Mouse (Mus musculus): Measurements from ENCODE around the gene Asphd2.

Asphd2 gene

DNA sequence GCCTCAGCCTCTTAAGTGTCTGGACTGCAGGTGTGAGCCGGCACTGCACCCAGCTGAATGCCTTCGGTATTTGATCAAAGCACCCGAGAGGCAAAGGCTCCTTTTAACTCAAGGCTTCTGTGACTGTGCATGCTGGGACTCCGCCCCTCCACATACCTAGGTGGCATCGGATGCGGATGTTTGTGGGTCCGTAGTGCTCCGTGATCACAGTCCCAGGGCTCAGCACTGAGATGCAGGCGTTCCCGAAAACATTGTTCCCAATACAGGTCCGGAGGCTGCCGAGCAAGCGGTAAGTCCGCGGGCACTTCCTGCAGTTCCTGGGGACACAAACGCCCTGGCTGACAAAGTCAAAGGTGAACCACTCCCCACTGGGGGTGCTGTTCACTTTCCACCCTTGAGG lies 3.7 kb downstream of the Asphd2 start:
- DNase-seq (ENCODE audit: low spot score) = no peak

DNA sequence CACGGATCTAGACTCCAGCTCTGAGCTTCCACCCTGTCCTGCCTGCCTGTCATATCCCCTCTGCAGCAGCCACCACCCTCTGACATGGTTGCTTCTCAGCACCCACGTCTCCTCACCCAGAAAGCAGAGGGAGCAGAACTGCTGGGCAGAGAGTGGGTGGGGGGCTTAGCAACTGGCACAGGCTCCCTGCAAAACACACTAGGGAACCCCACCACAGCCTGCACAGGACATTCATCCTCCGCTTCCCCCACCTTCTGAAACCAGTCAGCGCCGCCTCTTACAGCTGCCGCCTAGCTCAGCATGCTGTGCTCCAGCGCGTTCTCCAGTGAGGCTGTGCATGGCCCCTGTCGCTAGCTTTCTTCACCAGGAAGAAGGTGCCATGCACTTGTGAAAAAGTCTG lies 5.3 kb downstream of the Asphd2 start:
- no peak for DNase-seq (ENCODE audit: low spot score)

DNA sequence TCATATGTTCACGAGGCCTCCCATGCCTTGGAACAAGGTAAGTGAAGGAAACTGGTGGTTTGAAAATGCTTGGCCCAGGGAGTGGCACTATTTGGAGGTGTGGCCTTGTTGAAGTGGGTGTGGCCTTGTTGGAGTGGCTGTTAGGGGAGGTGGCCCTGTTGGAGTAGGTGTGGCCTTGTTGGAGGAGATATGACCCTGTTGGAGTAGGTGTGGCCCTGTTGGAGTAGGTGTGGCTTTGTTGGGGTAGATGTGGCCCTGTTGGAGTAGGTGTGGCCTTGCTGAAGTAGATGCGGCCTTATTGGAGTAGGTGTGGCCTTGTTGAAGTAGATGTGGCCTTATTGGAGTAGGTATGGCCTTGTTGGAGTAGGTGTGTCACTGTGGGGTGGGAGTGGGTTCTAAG lies 8.7 kb downstream of the Asphd2 start:
- no peak for DNase-seq (ENCODE audit: low spot score)

DNA sequence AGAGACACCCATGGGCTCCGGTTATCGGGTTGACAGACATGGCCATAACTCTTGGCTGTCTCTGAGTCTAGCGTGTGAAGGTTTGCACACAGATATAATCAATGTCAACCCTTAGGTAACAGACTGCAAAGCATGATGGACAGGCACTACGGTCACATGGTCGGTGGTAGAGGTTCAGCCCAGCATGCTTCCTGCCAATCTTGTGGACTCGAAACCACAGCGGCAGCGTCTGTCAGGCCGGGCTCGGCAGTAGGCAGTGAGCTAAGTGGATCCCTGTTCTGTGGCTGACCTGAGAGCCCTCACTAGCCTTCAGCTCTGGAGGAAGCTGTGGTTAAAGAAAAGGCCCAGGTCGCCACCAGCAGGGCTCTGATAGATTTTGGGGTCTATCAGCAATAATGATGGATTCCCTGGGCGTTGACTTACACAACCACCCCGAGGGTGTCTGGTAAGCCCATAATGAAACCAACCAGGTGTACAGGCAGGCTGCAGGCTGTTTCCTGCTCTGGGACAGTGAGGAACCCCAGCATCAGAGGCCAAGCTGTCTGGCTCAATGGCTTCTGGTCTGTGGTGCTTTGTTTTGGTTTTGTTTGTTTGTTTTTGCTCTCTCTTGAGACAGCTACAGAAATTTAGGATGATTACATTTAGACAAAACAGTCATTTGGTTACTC lies 9.7 kb downstream of the Asphd2 start:
- no peak for DNase-seq (ENCODE audit: low spot score)

GRCm38 (mm10) chr5:112382641-112383330 lies 11.9 kb downstream of the Asphd2 start:
- peak; percentile 50 for DNase-seq (ENCODE audit: low spot score)

GRCm38 (mm10) chr5:112382042-112382441 lies 12.6 kb downstream of the Asphd2 start:
- DNase-seq (ENCODE audit: low spot score) = peak; percentile 12

- no peak for DNase-seq (ENCODE audit: low spot score)
These were observed 13.5 kb downstream of the Asphd2 start for GRCm38 (mm10) chr5:112381154-112381553.

DNA sequence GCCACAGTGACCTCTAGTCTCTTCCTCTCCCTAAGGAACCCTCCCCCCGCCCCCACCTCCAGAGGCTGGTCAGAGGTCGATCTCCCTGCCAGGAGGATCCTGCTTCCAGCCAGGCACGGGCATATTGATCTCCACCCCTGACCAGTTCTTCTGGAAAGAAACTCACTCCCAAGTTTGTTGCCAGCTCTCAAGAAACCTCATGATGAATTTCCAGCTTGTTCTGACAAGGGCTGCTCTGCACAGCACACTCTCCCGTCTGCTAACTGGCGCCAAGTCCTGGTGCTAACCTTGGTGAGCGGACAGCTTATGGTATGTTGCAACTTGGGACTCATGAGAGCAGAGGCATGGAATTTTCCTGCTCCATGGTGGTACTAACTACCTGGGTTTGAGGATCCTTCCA lies 15.9 kb downstream of the Asphd2 start:
- DNase-seq (ENCODE audit: low spot score) = no peak

- DNase-seq (ENCODE audit: low spot score) = no peak
These were observed 17.3 kb downstream of the Asphd2 start for GRCm38 (mm10) chr5:112377380-112377779.

DNA sequence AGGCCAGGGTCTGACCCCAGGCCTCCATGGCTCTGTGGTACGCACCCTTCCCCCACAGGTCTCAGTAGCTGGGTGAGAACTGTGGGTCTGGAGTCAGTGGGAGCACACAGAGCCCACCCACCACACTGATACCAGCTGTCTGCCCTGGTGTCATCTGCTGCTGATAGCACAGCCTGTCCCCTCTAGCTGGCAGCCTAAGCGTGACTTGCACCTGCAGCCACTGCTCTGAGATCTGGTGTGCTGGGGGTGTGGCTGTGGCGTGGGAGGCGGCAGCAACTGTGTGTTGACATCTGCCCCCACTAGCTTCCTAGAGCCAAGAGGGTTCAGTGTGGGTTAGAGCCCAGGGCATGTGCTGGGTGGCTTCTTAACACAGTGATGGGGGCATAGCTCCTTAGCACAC lies 18.6 kb downstream of the Asphd2 start:
- DNase-seq (ENCODE audit: low spot score) = no peak

DNA sequence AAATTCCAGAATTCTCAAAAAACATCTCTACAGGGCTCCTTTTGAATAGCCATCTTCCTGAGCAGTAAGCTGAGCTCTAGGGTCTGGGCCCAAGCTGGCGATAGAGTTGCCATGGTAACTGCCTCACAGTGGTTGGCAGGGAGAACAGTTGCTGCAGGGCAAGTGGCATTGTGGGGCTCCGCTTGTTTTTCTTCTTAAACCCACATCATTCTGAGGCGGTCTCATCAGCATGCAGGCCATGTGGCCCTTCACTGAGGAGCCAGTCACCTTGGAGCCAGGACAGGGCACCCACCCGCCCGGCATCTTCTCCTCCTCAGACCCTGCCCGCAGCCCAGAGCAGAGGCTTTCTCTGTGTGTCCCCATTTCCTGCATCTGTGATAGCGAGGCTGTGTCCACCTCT lies 22.7 kb downstream of the Asphd2 start:
- DNase-seq (ENCODE audit: low spot score) = peak; percentile 51

DNA sequence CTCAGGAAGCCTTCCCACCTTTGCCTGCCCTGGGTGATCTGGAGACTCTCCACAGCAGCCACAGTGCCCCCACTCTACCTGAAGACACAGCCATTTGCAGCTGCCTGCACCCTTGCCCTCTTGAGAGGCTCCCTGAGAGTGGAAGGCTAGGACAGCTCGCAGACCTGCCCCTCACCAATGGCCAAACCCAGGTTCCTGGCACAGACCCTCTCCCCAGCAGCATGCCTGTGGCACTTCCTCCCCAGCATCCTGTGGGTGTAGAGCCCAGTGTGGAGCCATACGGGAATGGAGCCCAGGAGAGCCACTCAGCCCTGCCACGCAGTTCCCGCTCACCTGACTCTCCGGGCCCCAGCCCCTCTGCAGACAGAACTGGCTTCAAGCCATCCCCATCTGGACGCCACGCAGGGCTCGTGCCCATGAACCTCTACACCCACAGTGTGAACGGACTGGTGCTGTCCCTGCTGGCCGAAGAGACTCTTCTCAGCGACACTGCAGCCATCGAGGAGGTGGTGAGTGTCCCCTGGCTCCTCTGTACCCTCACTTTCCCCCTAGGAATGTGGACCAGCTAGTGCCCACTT lies 24.3 kb downstream of the Asphd2 start:
- no peak for DNase-seq (ENCODE audit: low spot score)

GRCm38 (mm10) chr5:112369326-112369725 lies 25.3 kb downstream of the Asphd2 start:
- no peak for DNase-seq (ENCODE audit: low spot score)

DNA sequence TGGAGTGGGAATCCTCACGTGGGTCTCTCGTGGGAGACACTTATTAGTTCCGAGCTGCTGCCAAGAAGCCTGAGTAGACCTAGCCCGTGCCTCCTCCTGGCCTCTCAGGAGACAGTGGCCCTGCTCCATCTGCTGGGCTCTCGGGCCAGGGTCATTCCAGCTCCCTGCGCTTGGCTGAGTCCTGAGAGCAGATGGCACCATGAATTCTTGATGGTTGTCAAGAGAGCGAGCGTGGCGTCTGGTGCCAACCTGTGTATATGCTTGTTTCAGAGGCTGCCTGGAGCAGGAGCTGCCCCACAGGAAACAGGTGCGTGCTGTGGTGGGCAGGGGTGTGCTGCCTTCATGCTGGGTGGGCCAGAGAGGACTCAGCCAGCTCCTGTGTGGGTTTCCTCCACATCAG lies 26.0 kb downstream of the Asphd2 start:
- DNase-seq (ENCODE audit: low spot score) = peak; percentile 4

DNA sequence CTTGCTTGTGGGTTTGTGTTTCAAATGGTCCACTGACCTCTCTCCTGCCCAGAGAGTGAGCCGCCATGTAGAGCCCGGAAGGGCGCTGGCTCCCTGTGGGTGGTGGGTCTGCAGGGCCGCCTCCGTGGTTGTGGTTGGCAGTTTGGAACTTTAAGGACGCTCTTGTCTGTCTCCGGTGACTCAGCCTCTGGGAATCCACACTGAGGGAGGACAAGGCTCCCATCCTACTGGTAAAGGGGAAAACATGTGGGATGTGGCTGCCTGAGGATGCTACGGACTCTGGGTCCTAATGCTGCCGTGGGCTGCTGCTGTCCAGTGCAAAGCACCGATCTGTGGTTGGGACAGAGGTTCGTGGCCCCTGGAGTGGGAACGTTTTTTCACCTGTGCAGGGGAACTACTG lies 26.7 kb downstream of the Asphd2 start:
- DNase-seq (ENCODE audit: low spot score) = no peak

DNA sequence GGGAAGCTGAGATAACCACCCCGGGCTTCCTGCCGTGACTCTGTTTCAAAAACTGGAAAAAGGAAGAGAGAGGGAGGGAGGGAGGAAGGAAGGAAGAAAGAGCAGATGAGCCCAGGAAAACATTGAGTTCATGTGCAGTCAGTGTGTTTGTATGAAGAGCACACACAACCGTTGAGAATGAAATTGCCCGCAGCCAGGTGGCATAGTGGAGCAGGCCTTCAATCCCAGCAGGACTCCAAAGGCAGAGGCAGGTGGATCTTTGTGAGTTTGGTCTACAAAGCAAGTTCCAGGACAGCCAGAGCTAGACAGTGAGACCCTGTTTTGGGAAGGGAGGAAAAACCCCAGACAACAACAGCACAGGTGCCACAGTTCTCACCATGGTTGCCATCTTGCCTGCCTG lies 27.3 kb downstream of the Asphd2 start:
- no peak for DNase-seq (ENCODE audit: low spot score)

DNA sequence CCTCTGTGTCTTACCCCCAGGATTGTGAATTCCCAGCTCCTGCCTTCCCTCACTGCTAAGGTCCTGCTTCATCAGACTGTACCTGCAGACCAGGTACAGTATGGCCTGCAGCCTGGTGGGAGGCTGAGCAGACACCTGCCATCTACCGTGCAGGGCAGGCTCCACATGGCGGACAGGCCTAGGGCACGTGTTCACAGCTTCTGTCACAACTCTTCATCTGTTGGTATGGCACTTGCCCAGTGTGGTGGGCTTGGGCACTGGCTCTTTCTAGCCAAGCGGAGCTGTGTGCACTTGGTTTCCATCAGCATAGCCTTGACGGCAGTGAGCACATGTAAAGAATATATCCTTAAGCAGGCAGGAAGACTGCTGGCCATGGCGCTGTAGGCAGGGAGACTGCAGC lies 27.8 kb downstream of the Asphd2 start:
- no peak for DNase-seq (ENCODE audit: low spot score)

DNA sequence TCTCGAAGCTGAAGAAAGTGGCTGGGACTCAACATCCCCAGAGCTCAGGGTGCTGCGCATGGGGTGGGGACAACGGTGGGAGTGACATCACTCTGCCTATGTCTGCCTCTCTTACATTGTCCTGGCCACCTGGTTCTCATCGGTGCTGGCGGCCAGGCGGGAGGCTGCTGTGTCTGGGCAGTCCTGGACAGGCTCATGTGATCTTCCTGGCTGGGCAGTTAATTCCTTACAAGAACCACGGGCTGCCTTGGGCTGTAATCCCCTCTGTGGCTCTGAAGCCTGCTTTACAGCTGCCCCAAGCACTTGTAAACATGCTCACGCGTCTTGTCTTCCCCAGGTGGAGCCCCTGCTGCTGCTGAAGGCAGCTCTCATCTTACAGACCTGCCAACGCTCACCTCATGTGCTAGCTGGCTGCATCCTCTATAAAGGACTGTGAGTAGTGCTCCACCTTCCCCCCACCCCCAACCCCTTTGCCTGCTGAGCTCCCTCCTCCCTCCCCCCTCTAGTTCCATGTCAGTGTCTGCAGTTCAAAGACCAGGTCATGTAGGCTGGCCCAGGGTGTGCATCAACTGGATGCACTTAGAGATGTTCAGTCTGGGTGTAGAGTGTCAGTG lies 30.4 kb downstream of the Asphd2 start:
- DNase-seq (ENCODE audit: low spot score) = no peak

DNA sequence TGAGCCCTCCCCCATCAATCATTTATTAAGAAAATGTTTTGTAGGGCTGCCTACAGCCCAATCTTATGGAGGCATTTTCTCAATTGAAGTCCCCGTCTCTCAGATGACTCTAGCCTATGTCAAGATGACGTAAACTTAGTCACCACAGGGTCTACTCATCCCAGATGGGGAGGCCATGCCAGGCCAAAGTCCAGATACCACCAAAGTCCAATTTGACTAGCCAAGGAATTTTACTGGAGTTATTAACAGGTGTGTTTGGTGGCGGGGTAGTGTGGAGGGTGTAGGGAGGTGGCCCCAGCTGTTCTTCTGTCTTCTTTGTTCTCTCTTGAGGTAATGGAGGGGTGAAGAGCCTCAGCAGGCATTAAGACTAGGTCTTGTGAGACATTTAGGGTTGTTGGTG lies 34.6 kb downstream of the Asphd2 start:
- DNase-seq (ENCODE audit: low spot score) = no peak

- no peak for DNase-seq (ENCODE audit: low spot score)
These were observed 35.1 kb downstream of the Asphd2 start for GRCm38 (mm10) chr5:112359520-112359919.

DNA sequence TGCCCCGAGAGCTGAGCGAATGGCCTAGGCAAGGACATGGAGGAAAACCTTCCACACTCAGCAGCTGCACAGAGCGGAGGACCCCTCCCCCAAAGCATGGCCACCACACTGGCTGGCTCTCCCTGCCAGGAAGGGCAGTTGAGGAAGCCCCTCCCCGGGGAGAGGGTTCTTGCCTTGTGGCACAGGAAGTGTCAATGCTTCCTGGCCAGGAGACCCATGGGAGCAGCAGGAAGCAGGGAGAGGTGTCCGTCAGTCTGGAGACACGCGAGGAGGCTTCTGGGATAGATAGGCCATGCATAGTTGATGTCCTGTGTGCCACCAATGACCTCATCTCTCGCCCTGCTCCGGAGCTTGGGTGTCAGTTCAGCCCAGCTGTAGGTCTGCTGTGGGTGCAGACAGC lies 38.3 kb downstream of the Asphd2 start:
- no peak for DNase-seq (ENCODE audit: low spot score)

DNA sequence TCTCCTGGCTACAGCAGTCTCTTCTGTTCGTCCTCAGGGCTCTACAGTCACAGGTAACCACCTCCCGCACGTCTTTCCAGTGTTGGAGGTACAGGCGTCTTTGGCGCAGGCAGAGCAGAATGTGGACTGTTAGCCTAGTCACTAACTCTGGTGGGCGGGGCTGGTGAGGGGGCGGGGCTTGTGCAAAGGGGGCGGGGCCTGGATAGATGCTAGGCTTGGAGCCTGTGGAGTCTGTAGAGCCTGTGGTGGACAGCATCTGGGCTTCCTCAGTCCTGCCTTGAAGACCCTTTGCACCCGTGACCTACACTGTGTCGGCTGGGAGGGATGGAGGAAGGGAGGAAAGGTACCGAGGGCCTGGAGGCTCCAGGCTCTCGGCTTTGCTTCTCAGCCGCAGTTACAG lies 38.8 kb downstream of the Asphd2 start, which contains the start of gene Gm6583:
Gene Gm6583, minus strand, starts transcription at position 124 of the 400 bp plus-strand sequence.
- DNase-seq (ENCODE audit: low spot score) = no peak

DNA sequence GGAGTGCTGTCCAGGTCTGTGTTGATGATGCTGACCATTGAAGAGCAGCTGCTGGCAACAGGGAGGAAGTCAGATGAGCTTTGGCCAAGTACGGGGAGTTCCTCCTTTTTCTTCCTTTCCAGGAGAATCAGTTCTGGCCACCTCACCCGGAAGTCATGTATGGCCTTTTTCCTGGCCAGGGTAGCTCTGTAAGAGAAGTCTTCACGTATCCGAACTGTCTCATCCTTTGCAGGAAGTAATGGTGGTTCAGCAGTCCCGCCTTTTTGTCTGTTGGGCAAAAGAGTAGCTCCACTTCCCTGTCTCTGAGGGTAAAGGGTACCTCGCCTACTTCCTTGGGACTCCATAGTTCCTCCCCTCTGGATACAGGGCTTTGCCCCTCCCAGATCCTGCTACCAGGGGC lies 39.2 kb downstream of the Asphd2 start:
- no peak for DNase-seq (ENCODE audit: low spot score)

Measured in retina, embryonic 14.5 days (tissue).